Mouse (Mus musculus): Measurements from ENCODE around the gene 1700042G07Rik.

1700042G07Rik gene

GRCm38 (mm10) chr4:116162142-116162541 lies 11.0 kb upstream of the 1700042G07Rik start:
- in situ Hi-C loops (cut with MboI): no loop called here

GRCm38 (mm10) chr4:116164759-116165554 lies 8.2 kb upstream of the 1700042G07Rik start:
- in situ Hi-C loops (cut with MboI): no loop called here

- in situ Hi-C loops (cut with MboI): no loop called here
These were observed 7.3 kb upstream of the 1700042G07Rik start for GRCm38 (mm10) chr4:116165708-116166407.

- in situ Hi-C loops (cut with MboI): no loop called here
These were observed 5.8 kb upstream of the 1700042G07Rik start, which contains the start of gene Tspan1 for GRCm38 (mm10) chr4:116167404-116167803. Gene Tspan1, minus strand, starts transcription at chr4:116167601.

- in situ Hi-C loops (cut with MboI): no loop called here
These were observed 4.4 kb upstream of the 1700042G07Rik start for GRCm38 (mm10) chr4:116168617-116169352.

GRCm38 (mm10) chr4:116169353-116169672 lies 3.9 kb upstream of the 1700042G07Rik start:
- in situ Hi-C loops (cut with MboI): no loop called here

- in situ Hi-C loops (cut with MboI): no loop called here
These were observed 580 bp downstream of the 1700042G07Rik start for GRCm38 (mm10) chr4:116173752-116174151.

- in situ Hi-C loops (cut with MboI): no loop called here
These were observed 1.4 kb downstream of the 1700042G07Rik start for GRCm38 (mm10) chr4:116174466-116175116.

- in situ Hi-C loops (cut with MboI): no loop called here
These were observed 2.0 kb downstream of the 1700042G07Rik start for GRCm38 (mm10) chr4:116175136-116175535.

GRCm38 (mm10) chr4:116175711-116176542 lies 2.8 kb downstream of the 1700042G07Rik start:
- in situ Hi-C loops (cut with MboI): no loop called here

GRCm38 (mm10) chr4:116176543-116176988 lies 3.4 kb downstream of the 1700042G07Rik start:
- in situ Hi-C loops (cut with MboI): no loop called here

- in situ Hi-C loops (cut with MboI): no loop called here
These were observed 4.0 kb downstream of the 1700042G07Rik start for GRCm38 (mm10) chr4:116177140-116177539.

GRCm38 (mm10) chr4:116182079-116182478 lies 8.9 kb downstream of the 1700042G07Rik start:
- in situ Hi-C loops (cut with MboI): no loop called here

- in situ Hi-C loops (cut with MboI): no loop called here
These were observed 9.6 kb downstream of the 1700042G07Rik start for GRCm38 (mm10) chr4:116182745-116183144.

GRCm38 (mm10) chr4:116185083-116185482 lies 11.9 kb downstream of the 1700042G07Rik start:
- in situ Hi-C loops (cut with MboI): no loop called here

GRCm38 (mm10) chr4:116192286-116192835 lies 19.2 kb downstream of the 1700042G07Rik start:
- in situ Hi-C loops (cut with MboI): no loop called here

- in situ Hi-C loops (cut with MboI): no loop called here
These were observed 20.6 kb downstream of the 1700042G07Rik start for GRCm38 (mm10) chr4:116193583-116194383.

GRCm38 (mm10) chr4:116198422-116198821 lies 25.2 kb downstream of the 1700042G07Rik start:
- in situ Hi-C loops (cut with MboI): no loop called here

GRCm38 (mm10) chr4:116204422-116204821 lies 31.2 kb downstream of the 1700042G07Rik start:
- in situ Hi-C loops (cut with MboI): no loop called here

- in situ Hi-C loops (cut with MboI): no loop called here
These were observed 33.4 kb downstream of the 1700042G07Rik start for GRCm38 (mm10) chr4:116206531-116206930.
